Mouse (Mus musculus): ENCODE measurements around the gene Sntb2. TPM values are rescaled to one million over a fixed set of nuclear protein-coding genes. Genes with fewer than 3 reads are reported as not detected.

Sntb2 gene
- polyA plus RNA-seq (2015; fragmentation: Illumina TruSeq; extraction: RNeasy Lipid Tissue Mini Kit (QIAGEN cat#74804); ENCODE audit: insufficient read depth, low read depth, low replicate concordance), result 4.1 TPM

GRCm38 (mm10) chr8:106935324-106935869, at the start of gene Sntb2:
TSS of gene Sntb2 (plus strand) at chr8:106935750.

DNA sequence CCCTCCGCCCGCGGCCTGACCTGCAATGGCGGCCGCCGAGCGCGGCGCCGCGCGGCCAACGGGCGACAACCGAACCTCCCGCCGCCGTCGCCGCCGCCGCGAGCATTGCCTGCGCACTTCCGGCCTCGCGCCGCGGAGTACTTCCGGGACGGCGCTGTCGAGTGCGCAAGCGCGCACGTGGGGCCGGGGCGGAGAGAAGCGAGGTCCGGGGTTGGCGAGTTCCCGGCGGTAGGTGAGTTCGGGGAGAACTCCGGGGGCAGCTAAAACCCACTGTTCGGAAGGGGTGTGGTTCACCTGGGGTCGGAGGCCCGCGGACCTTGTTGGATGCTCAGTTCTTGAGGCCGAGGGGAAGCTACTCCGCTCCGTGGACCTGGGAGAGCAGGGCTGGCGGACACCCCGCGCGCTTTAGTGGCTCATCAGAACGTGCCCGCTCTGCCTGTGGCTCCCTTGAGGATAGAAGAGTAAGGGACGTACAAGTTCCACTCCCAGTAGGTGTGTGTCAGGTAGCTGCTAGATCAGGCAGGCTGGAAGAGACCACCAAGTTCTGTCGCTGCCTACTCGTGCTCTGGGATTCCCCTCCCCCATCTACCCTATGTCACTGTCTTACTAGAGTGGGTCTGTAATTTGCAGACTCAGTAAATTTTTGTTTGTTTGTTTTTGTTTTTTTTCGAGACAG, 41.9 kb upstream of the Sntb2 start, which contains the start of gene Utp4:
Utp4 (plus strand) TSS at position 156 of the 676 bp plus-strand sequence.

DNA sequence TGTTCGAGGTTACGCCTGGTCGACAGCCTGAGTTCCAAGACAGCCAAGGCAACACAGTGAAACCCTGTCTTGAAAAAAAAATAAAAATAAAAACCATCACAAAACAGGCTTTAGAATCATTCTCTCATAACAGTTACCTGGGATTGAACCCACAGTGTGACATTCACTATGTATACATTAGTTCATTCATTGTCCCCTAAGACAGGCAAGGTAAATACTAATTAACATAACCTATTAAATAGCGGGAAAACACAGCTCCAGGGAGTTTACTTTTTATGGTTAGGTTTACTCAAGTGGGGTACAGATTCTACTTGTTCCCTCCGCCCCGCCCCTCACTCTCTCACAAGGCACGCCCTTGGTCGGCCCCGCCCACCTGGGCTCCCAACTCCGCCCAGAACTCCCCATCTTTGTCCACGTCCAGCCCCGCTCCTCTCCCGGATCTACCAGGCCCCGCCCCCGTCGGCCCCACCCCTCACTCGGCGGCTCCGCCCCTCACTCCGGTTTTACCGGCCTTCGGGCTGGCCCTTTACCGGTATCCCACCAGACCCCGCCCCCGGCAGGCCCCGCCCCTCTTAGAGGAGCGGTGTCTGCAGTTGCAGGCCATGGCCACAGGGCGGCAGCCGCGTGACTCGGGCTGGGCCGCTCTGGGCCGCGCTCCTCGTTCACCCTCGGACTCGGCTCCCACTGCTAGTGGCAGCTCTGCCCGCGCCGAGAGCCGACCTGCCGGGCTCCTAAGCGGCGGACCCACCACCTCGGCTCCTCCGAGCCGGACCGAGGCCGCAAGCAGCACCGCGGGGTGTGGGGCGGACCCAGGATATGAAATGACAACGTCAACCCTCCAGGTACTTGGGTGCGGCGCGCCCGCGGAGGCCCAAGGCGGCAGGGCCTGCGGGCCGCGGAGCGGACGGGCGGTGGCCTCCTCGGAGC, 95.4 kb downstream of the Sntb2 start, which contains the start of gene Vps4a:
Vps4a (plus strand) TSS at position 573 of the 927 bp plus-strand sequence.

DNA sequence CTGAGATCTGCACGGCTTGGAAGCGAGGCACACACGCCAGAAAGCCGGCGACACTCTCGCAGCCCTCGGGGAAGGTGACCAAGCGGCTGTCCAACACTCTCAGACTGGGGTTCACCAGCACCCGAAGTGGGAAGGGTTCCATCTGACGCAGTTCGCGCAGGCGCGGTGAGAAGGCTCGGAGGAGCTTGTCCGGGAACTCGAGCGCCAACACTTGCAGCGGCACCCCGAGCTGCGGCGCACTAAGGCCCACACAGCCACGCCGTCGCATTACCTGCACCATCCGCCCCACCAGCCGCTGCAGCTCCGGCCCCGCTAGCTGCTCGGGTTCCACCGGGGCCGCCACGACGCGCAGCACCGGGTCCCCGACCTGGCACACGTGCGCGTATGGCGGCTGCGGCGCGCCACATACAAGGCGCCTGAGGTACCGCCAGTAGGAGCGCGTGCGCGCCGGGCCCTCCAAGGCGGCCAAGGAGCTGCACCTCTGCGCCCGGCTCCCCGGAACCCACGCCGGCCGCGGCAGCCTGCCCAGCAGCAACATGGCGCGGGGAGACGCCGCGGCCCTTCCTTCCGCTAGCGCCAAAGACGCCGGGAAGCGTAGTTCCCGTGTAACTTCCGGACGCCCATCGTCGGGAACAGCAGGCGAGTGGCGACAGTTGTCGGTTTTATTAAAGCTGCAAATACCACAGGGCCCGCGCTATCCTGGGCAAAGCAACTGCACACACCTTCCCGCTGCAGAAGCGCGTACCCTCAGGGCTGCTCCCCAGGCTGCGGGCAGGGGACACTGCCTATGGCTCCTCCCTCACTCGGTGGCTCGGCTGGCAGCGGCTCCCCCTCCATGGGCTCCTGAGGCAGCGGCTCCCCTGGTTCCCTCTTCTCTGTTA, 112.8 kb downstream of the Sntb2 start, which contains the start of gene Pdf:
Pdf (minus strand) TSS at position 554 of the 881 bp plus-strand sequence.

DNA sequence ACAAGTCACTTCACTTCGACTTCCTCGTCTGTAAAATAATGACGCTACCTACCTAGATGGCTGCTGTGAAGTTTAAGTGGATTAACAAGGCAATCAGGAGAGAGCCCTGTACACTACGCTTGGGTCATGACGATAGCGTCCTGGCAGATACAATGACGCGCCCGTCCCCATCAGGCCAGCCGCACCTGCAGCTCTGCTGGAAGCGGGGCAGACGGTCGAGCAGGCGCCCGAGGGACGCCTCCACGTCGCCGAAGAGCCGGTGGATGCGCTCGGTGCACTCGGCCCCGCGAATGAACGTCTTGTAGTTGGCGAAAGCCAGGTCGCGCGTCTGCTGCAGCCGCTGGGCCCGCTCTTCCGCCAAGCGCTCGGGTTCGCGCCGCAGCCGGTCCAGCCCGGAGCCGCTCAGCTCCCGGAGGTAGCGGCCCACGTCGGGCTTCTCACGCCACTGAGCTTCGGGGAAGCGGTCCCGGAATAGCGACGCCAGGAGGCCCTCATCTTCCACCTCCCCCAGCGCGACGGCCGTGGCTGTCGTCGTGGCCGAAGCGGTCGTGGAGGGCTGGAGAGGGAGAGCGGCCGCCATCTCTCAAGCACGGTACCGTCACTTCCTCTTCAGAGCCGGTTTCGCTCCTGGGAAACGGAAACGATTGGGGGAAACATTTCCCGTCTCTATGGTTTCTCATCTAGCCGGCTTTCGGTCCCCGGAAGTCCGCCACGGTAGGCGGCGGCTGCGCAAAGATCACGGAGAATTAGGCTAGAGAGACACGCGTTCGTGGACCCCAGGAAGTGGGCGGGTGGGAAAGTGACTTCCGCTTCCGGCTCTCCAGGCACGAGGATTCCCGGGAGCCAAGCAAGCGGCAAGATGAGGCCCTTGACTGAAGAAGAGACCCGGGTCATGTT, 120.8 kb downstream of the Sntb2 start, which contains the start of the genes Cog8 and Nip7:
Cog8 (minus strand) TSS at position 614 of the 897 bp plus-strand sequence.
Nip7 (plus strand) TSS at position 802 of the 897 bp plus-strand sequence.

GRCm38 (mm10) chr8:107065511-107066496, 130.3 kb downstream of the Sntb2 start, which contains the start of gene Tmed6:
TSS of gene Tmed6 (minus strand) at chr8:107065644.

Other genes with a start within 250 kb of the Sntb2 start
- gene Has3, start 65.5 kb upstream of the Sntb2 start, polyA plus RNA-seq (2015; fragmentation: Illumina TruSeq; extraction: RNeasy Lipid Tissue Mini Kit (QIAGEN cat#74804); ENCODE audit: insufficient read depth, low read depth, low replicate concordance), result 0.52 TPM
- 7.5 TPM for gene Utp4, start 42.1 kb upstream of the Sntb2 start, polyA plus RNA-seq (2015; fragmentation: Illumina TruSeq; extraction: RNeasy Lipid Tissue Mini Kit (QIAGEN cat#74804); ENCODE audit: insufficient read depth, low read depth, low replicate concordance)
- 13.1 TPM for gene Vps4a, start 95.5 kb downstream of the Sntb2 start, polyA plus RNA-seq (2015; fragmentation: Illumina TruSeq; extraction: RNeasy Lipid Tissue Mini Kit (QIAGEN cat#74804); ENCODE audit: insufficient read depth, low read depth, low replicate concordance)
- 7.7 TPM for gene Pdf, start 112.9 kb downstream of the Sntb2 start, polyA plus RNA-seq (2015; fragmentation: Illumina TruSeq; extraction: RNeasy Lipid Tissue Mini Kit (QIAGEN cat#74804); ENCODE audit: insufficient read depth, low read depth, low replicate concordance)
- gene Cog8, start 120.9 kb downstream of the Sntb2 start, polyA plus RNA-seq (2015; fragmentation: Illumina TruSeq; extraction: RNeasy Lipid Tissue Mini Kit (QIAGEN cat#74804); ENCODE audit: insufficient read depth, low read depth, low replicate concordance), result 8.9 TPM
- gene Nip7, start 121.1 kb downstream of the Sntb2 start, polyA plus RNA-seq (2015; fragmentation: Illumina TruSeq; extraction: RNeasy Lipid Tissue Mini Kit (QIAGEN cat#74804); ENCODE audit: insufficient read depth, low read depth, low replicate concordance), result 5.0 TPM
- gene Tmed6, start 129.9 kb downstream of the Sntb2 start, polyA plus RNA-seq (2015; fragmentation: Illumina TruSeq; extraction: RNeasy Lipid Tissue Mini Kit (QIAGEN cat#74804); ENCODE audit: insufficient read depth, low read depth, low replicate concordance), result 159 TPM
- gene Terf2, start 160.8 kb downstream of the Sntb2 start, polyA plus RNA-seq (2015; fragmentation: Illumina TruSeq; extraction: RNeasy Lipid Tissue Mini Kit (QIAGEN cat#74804); ENCODE audit: insufficient read depth, low read depth, low replicate concordance), result 10.7 TPM
- 23.5 TPM for gene Cyb5b, start 214.9 kb downstream of the Sntb2 start, polyA plus RNA-seq (2015; fragmentation: Illumina TruSeq; extraction: RNeasy Lipid Tissue Mini Kit (QIAGEN cat#74804); ENCODE audit: insufficient read depth, low read depth, low replicate concordance)